Mouse (Mus musculus) erythroblast, embryonic 14.5 days (primary cell): Measurements from ENCODE around the gene 1700086D15Rik.

Experiments used
- GATA1 ChIP-seq: IDR thresholded peaks from 2 replicates; pipeline ENCODE4 v1.6.1; 2012; ENCODE audit warnings: low read length, inconsistent platforms, mixed read lengths
- TAL1 ChIP-seq: IDR thresholded peaks from 3 replicates; pipeline ENCODE4 v1.6.1; 2012; ENCODE audit warnings: low read length, inconsistent platforms, mixed read lengths

GRCm38 (mm10) chr11:65159791-65160190 is at the start of gene 1700086D15Rik:
- TF ChIP-seq GATA1 (no peak), TAL1 (no peak)
